Mouse (Mus musculus) retina, postnatal 7 days (tissue): Measurements from ENCODE around the gene Tspan32.

ENCODE experiments used
- DNase-seq: peaks from one replicate; pipeline ENCODE4 v3.0.0-alpha.2; 2012; ENCODE audit warnings: low read depth, low spot score

Tspan32 gene

GRCm38 (mm10) chr7:143004727-143005343 lies at the start of gene Tspan32:
Gene Tspan32 (plus strand): TSS chr7:143005046.
- DNase-seq, result no peak

- DNase-seq, result no peak
These were observed 48.8 kb upstream of the Tspan32 start for GRCm38 (mm10) chr7:142956018-142956417.

- no peak for DNase-seq
These were observed 46.0 kb upstream of the Tspan32 start for GRCm38 (mm10) chr7:142958817-142959216.

GRCm38 (mm10) chr7:142959752-142960151 lies 45.1 kb upstream of the Tspan32 start:
- DNase-seq, result no peak

GRCm38 (mm10) chr7:142967414-142967883 lies 37.4 kb upstream of the Tspan32 start:
- DNase-seq, result no peak

- DNase-seq, result peak; percentile 33
These were observed 36.7 kb upstream of the Tspan32 start for GRCm38 (mm10) chr7:142967884-142968808.

GRCm38 (mm10) chr7:142968809-142969511 lies 35.9 kb upstream of the Tspan32 start, which contains the start of gene Ascl2:
Gene Ascl2 (minus strand): TSS chr7:142969264.
- DNase-seq, result no peak

GRCm38 (mm10) chr7:142981908-142982307 lies 22.9 kb upstream of the Tspan32 start:
- DNase-seq, result no peak

- no peak for DNase-seq
These were observed 19.7 kb upstream of the Tspan32 start for GRCm38 (mm10) chr7:142985146-142985545.

- DNase-seq, result no peak
These were observed 17.1 kb upstream of the Tspan32 start for GRCm38 (mm10) chr7:142987718-142988117.

GRCm38 (mm10) chr7:142995004-142995403 lies 9.8 kb upstream of the Tspan32 start:
- no peak for DNase-seq

- no peak for DNase-seq
These were observed 9.1 kb upstream of the Tspan32 start for GRCm38 (mm10) chr7:142995630-142996338.

- no peak for DNase-seq
These were observed 7.8 kb upstream of the Tspan32 start for GRCm38 (mm10) chr7:142996998-142997397.

GRCm38 (mm10) chr7:142997403-142998150 lies 7.3 kb upstream of the Tspan32 start:
- DNase-seq, result no peak

- no peak for DNase-seq
These were observed 2.2 kb upstream of the Tspan32 start for GRCm38 (mm10) chr7:143002679-143003078.

- no peak for DNase-seq
These were observed 674 bp downstream of the Tspan32 start for GRCm38 (mm10) chr7:143005344-143006096.

- DNase-seq, result no peak
These were observed 1.4 kb downstream of the Tspan32 start for GRCm38 (mm10) chr7:143006097-143006755.

- DNase-seq, result no peak
These were observed 2.1 kb downstream of the Tspan32 start for GRCm38 (mm10) chr7:143006756-143007598.
